Mouse (Mus musculus) erythroblast, adult 5-6 weeks (primary cell): ENCODE measurements at regions not wholly inside any gene's neighbourhood (a gene's known extent, or its start where the extent isn't known, plus 50 kb on each side); places are given as distances from the start of the nearest gene placed in this dataset.

Experiments
- ATAC-seq: replicated peaks from 2 replicates; pipeline ENCODE4 v1.8.0; 2016; ENCODE audit warnings: moderate number of reproducible peaks, mild to moderate bottlenecking, moderate TSS enrichment, inconsistent platforms; ENCODE audit not compliant: poor library complexity, low FRiP score, severe bottlenecking

DNA sequence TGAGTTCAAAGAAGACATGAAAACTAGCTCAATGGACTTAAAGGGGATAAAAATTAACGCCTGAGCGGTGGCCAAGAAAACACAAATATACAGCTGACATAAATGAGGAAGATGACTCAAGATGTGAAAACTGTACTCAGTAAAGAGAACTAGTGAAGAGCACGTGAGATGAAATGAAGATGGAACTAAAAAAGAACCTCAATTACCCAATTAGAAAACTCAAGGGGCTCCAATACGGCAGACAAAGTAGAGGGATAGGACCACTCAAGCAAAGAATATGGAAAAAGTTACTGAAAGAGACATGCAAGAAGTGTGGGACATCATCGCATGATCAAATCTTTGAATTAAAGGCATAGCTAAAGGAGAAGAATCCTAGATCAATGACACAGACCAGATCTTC lies 256.4 kb upstream of the Zfp637 start:
- ATAC-seq = no peak

GRCm38 (mm10) chr6:117596166-117596840 lies 244.7 kb upstream of the Zfp637 start:
- no peak for ATAC-seq

GRCm38 (mm10) chr6:117604834-117605233 lies 236.1 kb upstream of the Zfp637 start:
- ATAC-seq = no peak

DNA sequence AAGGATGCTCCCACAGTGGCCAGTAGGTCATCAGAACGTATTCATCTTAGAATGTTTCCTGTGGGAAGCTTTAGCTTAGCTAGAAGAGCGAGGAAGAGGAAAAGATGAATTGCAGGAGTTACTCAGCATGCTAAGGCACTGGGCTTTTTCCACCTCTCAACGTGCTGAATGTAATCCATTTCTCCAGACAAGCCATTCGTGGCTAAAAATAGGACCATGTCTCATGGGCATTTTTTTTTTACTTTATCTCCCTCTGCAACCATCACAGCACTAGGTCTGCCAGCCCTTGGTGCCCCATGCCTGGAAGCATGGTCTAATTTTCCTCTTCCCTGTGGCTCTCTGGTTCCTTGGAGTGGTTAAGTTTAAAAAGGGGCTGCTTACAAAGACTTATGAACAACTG lies 235.3 kb upstream of the Zfp637 start:
- no peak for ATAC-seq

- ATAC-seq = no peak
These were observed 234.8 kb upstream of the Zfp637 start for GRCm38 (mm10) chr6:117606211-117606610.

DNA sequence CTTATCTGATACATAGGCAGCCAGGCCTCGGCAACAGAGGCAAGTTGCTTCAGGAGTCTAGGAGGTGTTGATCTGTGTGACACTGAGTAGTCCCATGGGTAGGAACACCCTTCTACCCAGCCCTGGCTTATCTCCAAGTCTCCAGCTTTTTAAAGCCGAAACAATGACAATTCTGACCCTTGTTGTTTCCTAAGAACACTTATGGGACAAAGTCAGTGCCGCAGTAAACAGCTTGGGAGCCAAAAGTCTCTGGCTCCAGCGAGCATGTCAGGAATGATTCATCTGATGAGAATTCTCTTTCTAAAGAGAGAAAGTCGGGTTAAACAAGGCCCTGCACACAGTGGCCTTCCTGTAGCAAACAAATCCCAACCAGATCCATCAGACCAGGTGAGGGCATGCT lies 234.0 kb upstream of the Zfp637 start:
- ATAC-seq = no peak

DNA sequence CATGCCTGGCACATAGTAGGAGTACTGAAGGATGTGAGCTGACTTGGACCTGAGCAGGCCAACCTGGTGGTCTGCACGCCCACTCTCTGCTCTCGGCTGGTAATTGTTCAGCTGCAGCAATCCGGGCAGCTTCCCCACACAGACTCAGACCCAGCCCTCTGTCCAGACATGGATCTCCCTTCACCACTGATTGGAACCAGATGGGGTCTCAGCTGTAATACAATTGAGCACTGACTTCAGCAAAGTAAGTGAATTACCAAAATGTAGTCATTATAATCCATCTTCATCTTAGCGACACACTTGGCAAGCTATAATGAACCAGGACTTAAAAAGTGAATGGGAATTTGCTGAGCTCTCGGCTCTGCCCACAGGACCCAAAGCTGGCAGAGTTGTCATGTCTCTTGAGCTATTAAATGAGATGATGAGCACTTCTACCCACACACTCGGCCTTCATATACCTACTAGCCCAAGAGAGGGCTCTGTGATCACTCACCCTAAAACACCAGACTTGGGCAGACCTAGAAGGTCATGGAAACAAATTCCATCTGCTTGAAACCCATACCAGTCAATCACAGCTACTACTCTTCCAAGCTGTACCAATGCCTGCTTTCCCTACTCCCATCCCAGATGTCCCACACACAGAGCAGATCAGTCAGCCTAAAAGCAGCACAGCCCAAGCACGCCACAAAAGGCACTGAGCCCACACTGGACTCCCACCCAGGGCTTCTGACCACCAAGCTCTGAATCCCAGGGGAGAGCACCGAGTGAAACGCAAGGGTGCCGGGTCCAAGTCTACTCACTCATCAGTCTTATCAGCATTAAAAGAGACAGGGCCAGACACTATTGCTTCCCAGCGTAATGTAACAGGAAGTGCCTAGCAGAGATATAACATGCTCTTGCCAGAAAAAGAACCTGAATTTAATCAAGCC lies 231.2 kb upstream of the Zfp637 start:
- ATAC-seq = no peak

DNA sequence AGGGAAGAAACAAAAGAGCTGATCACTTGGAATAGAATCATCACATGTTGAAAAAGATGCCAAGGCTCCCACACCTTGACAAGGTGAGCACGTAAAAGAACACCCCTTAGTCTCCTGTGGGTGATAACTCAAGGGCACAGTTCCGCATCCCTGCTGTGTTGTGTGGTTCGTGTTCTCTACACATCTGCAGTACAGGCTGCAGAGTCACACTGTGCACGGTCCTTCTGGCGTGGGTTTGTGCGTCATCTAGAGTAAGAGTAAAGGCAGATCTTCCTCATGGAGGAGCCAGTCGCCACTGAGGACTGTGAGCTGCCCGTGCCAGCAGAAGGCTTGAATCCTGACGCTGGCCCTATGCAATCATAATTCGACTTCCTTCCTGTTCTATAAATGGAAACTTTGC lies 229.7 kb upstream of the Zfp637 start:
- no peak for ATAC-seq

DNA sequence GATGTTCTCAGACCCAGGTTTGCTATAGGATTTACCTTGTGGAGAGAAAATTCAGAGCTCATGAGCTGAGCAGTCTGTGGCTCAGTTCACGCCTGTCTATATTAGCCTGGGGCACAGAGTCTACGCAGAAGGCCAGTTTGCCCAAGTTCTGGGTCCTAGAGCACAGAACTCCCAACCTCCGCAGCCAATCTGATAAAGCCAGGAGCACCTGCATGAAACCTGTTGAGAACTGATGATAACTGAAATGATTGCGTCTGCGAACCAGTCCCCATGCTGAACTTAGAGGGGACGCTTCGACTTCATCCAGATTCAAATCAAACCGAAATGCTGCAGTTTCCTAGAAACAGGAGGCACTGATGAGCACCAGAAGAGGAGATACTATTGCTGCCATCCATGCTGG lies 229.0 kb upstream of the Zfp637 start:
- ATAC-seq = no peak

GRCm38 (mm10) chr6:117612421-117612820 lies 228.6 kb upstream of the Zfp637 start:
- ATAC-seq = no peak

GRCm38 (mm10) chr6:117613656-117614350 lies 227.2 kb upstream of the Zfp637 start:
- ATAC-seq = no peak

- ATAC-seq = no peak
These were observed 226.6 kb upstream of the Zfp637 start for GRCm38 (mm10) chr6:117614386-117614785.

DNA sequence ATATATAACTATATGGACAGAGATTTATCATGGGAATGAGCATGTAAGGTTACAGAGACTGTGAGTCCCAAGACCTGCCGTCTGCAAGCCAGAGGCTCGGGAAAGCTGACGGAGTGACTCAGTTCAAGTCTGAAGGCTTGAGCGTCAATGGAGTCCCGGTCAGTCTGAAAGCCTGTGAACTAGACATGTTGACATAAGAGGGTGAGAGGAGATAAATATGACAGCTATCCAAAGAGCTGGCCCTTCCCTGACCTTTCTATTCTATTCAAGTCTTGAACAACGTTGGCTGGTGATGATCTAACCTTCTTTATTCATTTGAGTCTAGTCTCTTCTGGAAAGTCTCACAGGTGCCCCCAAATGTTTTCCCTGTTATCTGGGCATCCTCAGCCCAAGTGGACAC lies 223.8 kb upstream of the Zfp637 start:
- no peak for ATAC-seq

DNA sequence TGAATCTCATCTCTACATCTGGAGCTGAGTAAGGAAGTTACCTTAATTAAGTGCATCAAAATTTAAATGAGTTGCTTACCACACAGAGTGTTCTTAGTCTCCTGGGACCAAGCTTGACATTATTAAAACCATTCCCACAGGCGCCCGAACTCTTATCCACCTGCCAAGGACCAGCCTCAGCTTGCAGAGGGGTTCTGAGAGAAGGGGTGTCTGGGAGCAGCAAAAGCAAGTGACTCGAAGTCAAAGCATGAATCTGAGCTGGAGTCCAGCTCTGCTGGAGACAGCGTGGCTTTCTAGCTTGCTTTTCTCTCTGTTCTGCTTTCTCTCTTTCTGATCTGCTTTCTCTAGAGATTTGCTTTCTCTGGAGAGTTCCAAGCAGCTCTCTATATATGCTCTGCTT lies 223.0 kb upstream of the Zfp637 start:
- no peak for ATAC-seq

- no peak for ATAC-seq
These were observed 221.4 kb upstream of the Zfp637 start for GRCm38 (mm10) chr6:117619606-117620005.

DNA sequence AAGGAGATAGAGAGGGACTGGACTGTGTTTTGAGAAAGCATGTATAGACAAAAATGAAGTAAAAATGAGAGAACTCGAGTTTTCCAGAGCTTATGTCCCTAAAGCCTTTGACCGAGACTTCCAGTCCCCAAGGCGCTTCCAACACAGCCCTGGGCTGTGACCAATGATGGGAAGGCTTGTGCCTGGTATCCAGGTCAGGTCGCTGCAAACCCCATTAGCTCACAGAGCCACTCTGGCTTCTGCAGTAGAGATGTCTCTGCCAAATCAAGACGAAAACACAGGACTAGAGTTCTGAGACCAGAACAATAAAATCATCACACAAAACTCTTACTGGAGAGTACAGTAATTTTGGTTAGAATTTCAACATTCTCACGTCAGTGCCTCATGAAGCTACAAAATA lies 218.5 kb upstream of the Zfp637 start:
- no peak for ATAC-seq

- no peak for ATAC-seq
These were observed 218.0 kb upstream of the Zfp637 start for GRCm38 (mm10) chr6:117622946-117623345.

DNA sequence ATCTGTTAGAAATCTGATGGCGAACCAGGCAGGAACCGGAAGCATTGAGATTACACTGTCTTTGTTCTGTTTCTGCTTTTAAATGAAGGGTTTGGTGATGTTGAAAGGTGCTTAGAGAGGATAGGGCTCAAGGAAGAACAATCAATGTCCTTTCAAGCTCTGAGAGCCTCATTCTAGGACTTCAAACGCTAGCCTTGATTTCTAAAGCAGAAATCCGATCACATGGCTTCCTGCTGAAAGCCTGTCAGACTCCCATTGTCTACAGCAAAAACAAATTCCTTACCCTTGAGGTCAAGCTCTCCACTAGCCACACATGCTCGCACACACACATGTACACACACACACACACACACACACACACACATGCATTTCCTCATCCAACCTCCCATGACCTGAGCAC lies 215.3 kb upstream of the Zfp637 start:
- no peak for ATAC-seq

GRCm38 (mm10) chr6:117627461-117627860 lies 213.5 kb upstream of the Zfp637 start:
- ATAC-seq = no peak

GRCm38 (mm10) chr6:117646628-117647027 lies 194.4 kb upstream of the Zfp637 start:
- no peak for ATAC-seq

DNA sequence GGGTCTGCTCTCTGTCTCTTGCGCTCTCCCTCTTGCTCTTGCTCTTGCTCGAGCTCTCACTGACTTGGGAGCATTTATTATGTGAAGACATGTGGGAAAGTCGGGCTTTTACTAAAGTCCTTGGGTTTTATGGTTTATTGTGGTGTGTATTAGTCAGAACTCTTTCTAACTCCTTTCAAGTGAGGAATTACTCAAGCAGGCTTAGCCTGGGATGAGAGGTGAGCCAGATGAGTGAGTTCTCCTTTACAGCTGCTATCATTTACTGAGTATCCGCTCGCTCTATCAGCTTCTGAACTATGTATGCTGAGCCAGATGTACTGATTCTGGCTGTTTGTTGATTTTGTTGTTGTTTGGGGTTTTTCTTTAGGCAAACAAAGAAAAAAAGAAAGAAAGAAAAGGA lies 190.4 kb upstream of the Zfp637 start:
- no peak for ATAC-seq
